Mouse (Mus musculus): Measurements from ENCODE around the gene Edc4. TPM values are rescaled to one million over a fixed set of nuclear protein-coding genes. Genes with fewer than 3 reads are reported as not detected.

The Edc4 gene
- polyA plus RNA-seq, 1 experiment from 2014 or later = 41.8 TPM

DNA sequence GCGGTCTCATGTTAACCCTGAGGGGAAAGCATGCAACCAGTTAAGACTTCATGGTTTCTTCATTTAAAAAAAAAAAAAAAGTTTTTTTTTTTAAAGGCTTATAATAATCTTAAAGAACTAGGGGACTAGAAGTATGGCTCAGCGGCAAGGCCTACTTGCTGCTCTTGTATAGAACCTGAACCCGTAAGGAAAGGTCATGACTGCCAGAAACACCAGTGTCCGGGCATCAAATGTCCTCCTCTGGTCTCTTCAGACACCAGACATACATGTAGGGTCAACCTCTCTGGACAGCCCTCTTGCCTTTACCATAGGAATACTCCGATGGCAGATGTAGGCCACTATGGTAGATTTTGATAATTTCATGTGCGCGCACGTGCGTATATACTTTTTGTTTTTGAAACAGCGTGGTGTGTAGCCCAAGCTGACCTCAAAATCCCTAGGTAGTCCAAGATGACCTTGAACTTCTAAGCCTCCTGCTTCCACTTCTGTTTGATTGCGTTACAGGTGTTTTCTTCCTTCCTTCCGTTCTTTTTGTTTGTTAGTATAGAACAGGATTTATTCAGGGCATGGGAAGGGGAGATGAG is 28.4 kb upstream of the Edc4 start:
- H3K9ac ChIP-seq (ENCODE audit: low read length) = no peak overlapping the region
- H3K27me3 ChIP-seq (ENCODE audit: control insufficient read depth, insufficient read depth, low read length) = no peaks in the 10 kb centered on the region
- H3K9me3 ChIP-seq (replicated peaks; ENCODE audit: control insufficient read depth, low read length) = no peaks in the 10 kb centered on the region
- H3K4me1 ChIP-seq (ENCODE audit: control insufficient read depth, insufficient read depth, low read length) = peaks cover 19% of the 10 kb centered on the region
- no peak overlapping the region for H3K4me2 ChIP-seq (ENCODE audit: low read depth, low read length)
- ATAC-seq (ENCODE audit: insufficient read depth, low FRiP score) = no peak
- 79% methylated on average over 12 of the region's 12 CpGs for WGBS
- 0 out of 2 replicates have a peak, but pooled peaks cover 7% of the 10 kb centered on the region for H3K36me3 ChIP-seq (ENCODE audit: control insufficient read depth, insufficient read depth, low read length)
- H3K27ac ChIP-seq (ENCODE audit: low read length) = no peak overlapping the region
- H3K4me3 ChIP-seq (replicated peaks; ENCODE audit: low read length) = peak overlapping the region; percentile 94

DNA sequence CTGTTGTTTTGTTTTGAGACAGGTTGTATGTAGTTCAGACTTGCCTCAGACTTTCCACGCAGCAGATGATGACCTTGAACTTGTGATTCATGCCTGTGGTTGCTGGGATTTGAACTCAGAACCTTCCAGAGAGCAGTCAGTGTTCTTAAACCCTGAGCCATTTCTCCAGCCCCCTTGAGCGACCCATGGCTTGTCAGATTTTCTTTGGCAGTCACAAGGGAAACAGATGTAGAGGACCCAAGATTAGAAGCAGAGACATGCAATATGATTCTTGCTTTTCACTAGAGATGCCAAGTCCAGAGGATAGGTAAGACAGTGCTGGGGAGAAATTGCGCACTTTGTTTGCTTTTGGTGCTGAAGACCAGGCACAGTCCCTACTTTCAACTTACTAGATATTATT is 27.5 kb upstream of the Edc4 start, which contains the start of gene Cenpt:
Gene Cenpt (minus strand): TSS at position 101 of the 400 bp plus-strand sequence.
- H3K4me2 ChIP-seq (ENCODE audit: low read depth, low read length) = no peak within 1 kb of the TSS
- no peaks in the 10 kb centered on the region for H3K9me3 ChIP-seq (replicated peaks; ENCODE audit: control insufficient read depth, low read length)
- H3K27ac ChIP-seq (ENCODE audit: low read length) = no peak within 1 kb of the TSS
- 96% methylated on average over 3 of the region's 3 CpGs for WGBS
- H3K4me3 ChIP-seq (replicated peaks; ENCODE audit: low read length) = no peak within 1 kb of the TSS
- H3K4me1 ChIP-seq (ENCODE audit: control insufficient read depth, insufficient read depth, low read length) = peaks cover 21% of the 10 kb centered on the region
- no peak within 1 kb of the TSS for H3K9ac ChIP-seq (ENCODE audit: low read length)
- H3K36me3 ChIP-seq (ENCODE audit: control insufficient read depth, insufficient read depth, low read length) = 0 out of 2 replicates have a peak, but pooled peaks cover 7% of the 10 kb centered on the region
- ATAC-seq (ENCODE audit: insufficient read depth, low FRiP score) = no peak
- no peaks in the 10 kb centered on the region for H3K27me3 ChIP-seq (ENCODE audit: control insufficient read depth, insufficient read depth, low read length)

DNA sequence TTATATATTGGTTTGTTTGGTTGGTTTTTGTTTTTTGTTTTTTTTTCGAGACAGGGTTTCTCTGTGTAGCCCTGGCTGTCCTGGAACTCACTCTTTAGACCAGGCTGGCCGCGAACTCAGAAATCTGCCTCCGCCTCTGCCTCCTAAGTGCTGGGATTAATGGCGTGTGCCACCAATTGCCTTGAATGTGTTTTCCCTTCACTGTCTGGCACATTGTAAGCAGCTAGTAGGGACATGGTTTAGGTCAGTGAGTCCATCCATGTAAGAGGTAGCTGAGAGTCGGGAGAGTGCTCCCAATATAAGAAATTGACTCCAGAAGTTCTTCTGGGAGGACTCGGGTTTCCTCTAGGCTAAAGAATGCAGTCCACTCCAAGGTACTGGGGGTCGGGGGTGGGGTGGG is 26.4 kb upstream of the Edc4 start:
- H3K4me3 ChIP-seq (replicated peaks; ENCODE audit: low read length) = peak overlapping the region; percentile 84
- ATAC-seq (ENCODE audit: insufficient read depth, low FRiP score) = no peak
- 24% methylated on average over 8 of the region's 8 CpGs for WGBS
- H3K4me1 ChIP-seq (ENCODE audit: control insufficient read depth, insufficient read depth, low read length) = peaks cover 27% of the 10 kb centered on the region
- no peak overlapping the region; the same call in 1 of the 2 replicates for H3K27ac ChIP-seq (ENCODE audit: low read length)
- H3K4me2 ChIP-seq (ENCODE audit: low read depth, low read length) = peak overlapping the region; percentile 38
- H3K9ac ChIP-seq (ENCODE audit: low read length) = peak overlapping the region; percentile 93
- H3K9me3 ChIP-seq (replicated peaks; ENCODE audit: control insufficient read depth, low read length) = no peaks in the 10 kb centered on the region
- no peaks in the 10 kb centered on the region for H3K36me3 ChIP-seq (ENCODE audit: control insufficient read depth, insufficient read depth, low read length)
- H3K27me3 ChIP-seq (ENCODE audit: control insufficient read depth, insufficient read depth, low read length) = no peaks in the 10 kb centered on the region

DNA sequence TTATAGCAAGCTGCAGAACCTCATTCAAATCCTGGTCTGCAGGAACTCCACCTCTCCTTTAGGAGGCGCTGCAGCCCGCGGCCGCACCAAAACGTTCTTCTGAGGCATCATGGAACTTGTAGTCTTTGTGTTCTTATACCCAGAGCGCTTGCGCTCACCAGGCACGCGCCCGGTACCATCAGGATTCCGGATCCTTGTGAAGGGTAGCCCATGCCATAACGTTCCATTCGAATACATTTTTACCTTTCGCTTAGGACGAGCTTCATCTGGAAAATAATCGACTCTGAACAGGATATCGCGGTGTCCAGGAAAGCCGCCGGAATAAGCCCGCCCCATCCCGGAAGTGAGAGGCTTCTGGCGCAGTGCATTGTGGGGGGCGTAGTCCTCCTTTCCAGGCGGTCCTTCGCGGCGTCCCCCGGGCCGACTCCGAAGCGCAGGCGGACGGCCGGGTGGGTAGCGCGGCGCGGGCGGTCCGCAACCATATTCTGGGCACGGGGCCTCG is 25.9 kb upstream of the Edc4 start, which contains the start of gene Thap11:
Gene Thap11 (plus strand): TSS at position 418 of the 502 bp plus-strand sequence.
- peak; percentile 92 for ATAC-seq (ENCODE audit: insufficient read depth, low FRiP score)
- Histone ChIP-seq H3K4me2 (ENCODE audit: low read depth, low read length) (peak within 1 kb of the TSS; percentile 87), H3K9me3 (replicated peaks; ENCODE audit: control insufficient read depth, low read length) (no peaks in the 10 kb centered on the region), H3K36me3 (ENCODE audit: control insufficient read depth, insufficient read depth, low read length) (no peaks in the 10 kb centered on the region), H3K4me3 (replicated peaks; ENCODE audit: low read length) (peak within 1 kb of the TSS; percentile 84), H3K27ac (ENCODE audit: low read length) (peak within 1 kb of the TSS; percentile 86), H3K9ac (ENCODE audit: low read length) (peak within 1 kb of the TSS; percentile 93), H3K4me1 (ENCODE audit: control insufficient read depth, insufficient read depth, low read length) (peaks cover 32% of the 10 kb centered on the region), H3K27me3 (ENCODE audit: control insufficient read depth, insufficient read depth, low read length) (no peaks in the 10 kb centered on the region)
- under 1% methylated on average over 43 of the region's 43 CpGs for WGBS

DNA sequence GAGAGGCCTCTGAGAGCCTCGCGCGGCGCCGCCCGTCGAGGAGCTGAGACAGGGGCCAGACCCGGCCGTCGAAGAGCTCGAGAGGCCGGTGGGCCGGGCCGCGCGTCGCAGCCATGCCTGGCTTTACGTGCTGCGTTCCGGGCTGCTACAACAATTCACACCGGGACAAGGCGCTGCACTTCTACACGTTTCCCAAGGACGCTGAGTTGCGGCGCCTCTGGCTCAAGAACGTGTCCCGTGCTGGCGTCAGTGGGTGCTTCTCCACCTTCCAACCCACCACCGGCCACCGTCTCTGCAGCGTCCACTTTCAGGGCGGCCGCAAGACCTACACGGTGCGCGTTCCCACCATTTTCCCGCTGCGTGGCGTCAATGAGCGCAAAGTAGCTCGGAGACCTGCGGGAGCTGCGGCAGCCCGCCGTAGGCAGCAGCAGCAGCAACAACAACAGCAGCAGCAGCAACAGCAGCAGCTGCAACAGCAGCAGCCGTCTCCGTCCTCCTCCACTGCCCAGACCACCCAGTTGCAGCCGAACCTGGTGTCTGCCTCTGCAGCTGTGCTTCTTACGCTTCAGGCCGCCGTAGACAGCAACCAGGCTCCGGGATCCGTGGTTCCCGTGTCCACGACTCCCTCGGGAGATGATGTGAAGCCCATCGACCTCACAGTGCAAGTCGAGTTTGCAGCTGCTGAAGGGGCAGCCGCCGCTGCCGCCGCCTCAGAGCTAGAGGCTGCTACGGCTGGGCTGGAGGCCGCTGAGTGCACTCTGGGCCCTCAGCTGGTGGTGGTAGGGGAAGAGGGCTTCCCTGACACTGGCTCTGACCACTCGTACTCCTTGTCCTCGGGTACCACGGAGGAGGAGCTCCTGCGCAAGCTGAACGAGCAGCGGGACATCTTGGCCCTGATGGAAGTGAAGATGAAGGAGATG is 25.2 kb upstream of the Edc4 start:
- under 1% methylated on average over 71 of the region's 71 CpGs for WGBS
- Histone ChIP-seq H3K27me3 (ENCODE audit: control insufficient read depth, insufficient read depth, low read length) (no peaks in the 10 kb centered on the region), H3K9me3 (replicated peaks; ENCODE audit: control insufficient read depth, low read length) (no peaks in the 10 kb centered on the region), H3K27ac (ENCODE audit: low read length) (peak overlapping the region; percentile 86), H3K4me2 (ENCODE audit: low read depth, low read length) (peak overlapping the region; percentile 87), H3K4me1 (ENCODE audit: control insufficient read depth, insufficient read depth, low read length) (peaks cover 33% of the 10 kb centered on the region), H3K36me3 (ENCODE audit: control insufficient read depth, insufficient read depth, low read length) (no peaks in the 10 kb centered on the region), H3K4me3 (replicated peaks; ENCODE audit: low read length) (peak overlapping the region; percentile 84), H3K9ac (ENCODE audit: low read length) (peak overlapping the region; percentile 93)
- ATAC-seq (ENCODE audit: insufficient read depth, low FRiP score) = 0 out of 2 replicates have a peak, but pooled peaks have one; percentile 38

DNA sequence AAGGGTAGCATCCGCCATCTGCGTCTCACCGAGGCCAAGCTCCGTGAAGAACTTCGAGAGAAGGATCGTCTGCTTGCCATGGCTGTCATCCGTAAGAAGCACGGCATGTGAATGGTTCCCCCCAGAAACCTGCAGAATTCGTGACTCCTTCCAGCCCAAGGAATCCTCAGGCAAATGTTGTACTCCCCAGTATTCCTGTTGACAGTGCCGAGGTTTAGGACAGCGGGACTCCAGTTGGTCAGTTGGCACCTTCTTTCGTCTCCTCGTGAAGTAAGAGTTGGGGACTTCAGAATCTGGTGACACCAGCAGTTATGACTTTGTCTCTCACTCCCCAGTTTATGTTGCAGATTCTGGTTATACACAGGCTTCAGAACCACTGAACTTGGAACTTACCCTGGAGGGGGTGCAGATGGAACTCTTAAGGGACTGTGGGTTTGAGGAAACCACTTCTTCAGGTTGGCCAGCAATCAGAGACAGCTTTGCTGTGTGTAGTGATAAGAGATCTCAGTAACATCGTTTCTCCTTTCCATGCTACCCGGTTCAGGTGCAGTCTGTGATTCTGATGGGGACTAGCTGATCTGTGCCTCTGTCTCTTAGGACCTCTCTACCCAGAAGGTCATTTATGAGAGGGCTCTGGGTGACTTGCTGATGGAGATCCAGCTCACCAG is 24.4 kb upstream of the Edc4 start:
- H3K4me1 ChIP-seq (ENCODE audit: control insufficient read depth, insufficient read depth, low read length) = peaks cover 31% of the 10 kb centered on the region
- no peaks in the 10 kb centered on the region for H3K9me3 ChIP-seq (replicated peaks; ENCODE audit: control insufficient read depth, low read length)
- H3K36me3 ChIP-seq (ENCODE audit: control insufficient read depth, insufficient read depth, low read length) = no peaks in the 10 kb centered on the region
- peak overlapping the region; percentile 84 for H3K4me3 ChIP-seq (replicated peaks; ENCODE audit: low read length)
- 12% methylated on average over 15 of the region's 15 CpGs for WGBS
- peak overlapping the region; percentile 86 for H3K27ac ChIP-seq (ENCODE audit: low read length)
- peak overlapping the region; percentile 87 for H3K4me2 ChIP-seq (ENCODE audit: low read depth, low read length)
- H3K27me3 ChIP-seq (ENCODE audit: control insufficient read depth, insufficient read depth, low read length) = no peaks in the 10 kb centered on the region
- H3K9ac ChIP-seq (ENCODE audit: low read length) = peak overlapping the region; percentile 93
- no peak for ATAC-seq (ENCODE audit: insufficient read depth, low FRiP score)

DNA sequence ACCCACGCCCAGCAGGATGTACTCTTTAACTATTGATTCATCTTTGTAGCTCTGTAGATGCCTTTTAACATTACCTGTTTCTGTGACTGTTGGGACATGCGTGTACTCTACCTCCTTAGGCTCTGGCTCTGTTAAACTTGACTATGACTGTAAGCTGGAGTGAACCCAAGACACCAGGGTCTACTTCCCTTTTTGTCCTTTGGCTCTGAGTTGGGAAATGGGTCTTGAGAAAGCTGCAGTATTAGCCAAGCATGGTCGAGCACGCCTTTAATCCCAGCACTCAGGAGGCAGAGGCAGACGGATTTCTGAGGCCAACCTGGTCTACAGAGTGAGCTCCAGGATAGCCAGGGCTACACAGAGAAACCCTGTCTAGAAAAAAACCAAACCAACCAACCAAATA is 22.2 kb upstream of the Edc4 start:
- H3K36me3 ChIP-seq (ENCODE audit: control insufficient read depth, insufficient read depth, low read length) = no peaks in the 10 kb centered on the region
- 82% methylated on average over 5 of the region's 5 CpGs for WGBS
- no peak overlapping the region for H3K4me3 ChIP-seq (replicated peaks; ENCODE audit: low read length)
- H3K27me3 ChIP-seq (ENCODE audit: control insufficient read depth, insufficient read depth, low read length) = no peaks in the 10 kb centered on the region
- no peak for ATAC-seq (ENCODE audit: insufficient read depth, low FRiP score)
- no peaks in the 10 kb centered on the region for H3K9me3 ChIP-seq (replicated peaks; ENCODE audit: control insufficient read depth, low read length)
- peaks cover 45% of the 10 kb centered on the region for H3K4me1 ChIP-seq (ENCODE audit: control insufficient read depth, insufficient read depth, low read length)
- peak overlapping the region; percentile 93; the same call in 1 of the 2 replicates for H3K27ac ChIP-seq (ENCODE audit: low read length)
- no peak overlapping the region for H3K9ac ChIP-seq (ENCODE audit: low read length)
- no peak overlapping the region for H3K4me2 ChIP-seq (ENCODE audit: low read depth, low read length)

DNA sequence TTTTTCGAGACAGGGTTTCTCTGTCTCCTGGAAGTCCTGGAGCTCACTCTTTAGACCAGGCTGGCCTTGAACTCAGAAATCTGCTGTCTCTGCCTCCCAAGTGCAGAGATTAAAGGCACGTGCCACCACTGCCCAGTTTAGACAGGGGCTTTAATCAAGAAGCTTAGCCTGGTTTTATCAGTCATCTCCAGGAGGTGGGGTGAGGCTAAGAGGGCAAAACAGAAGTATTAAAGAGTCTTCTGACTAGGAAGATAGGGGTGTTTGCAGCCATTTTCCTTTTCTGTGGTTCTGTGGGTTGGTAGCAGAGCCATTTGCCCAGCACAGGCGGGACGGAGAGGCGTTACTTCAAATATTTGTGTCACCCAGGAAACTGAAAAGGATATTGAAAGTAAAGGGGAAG is 21.4 kb upstream of the Edc4 start:
- no peaks in the 10 kb centered on the region for H3K27me3 ChIP-seq (ENCODE audit: control insufficient read depth, insufficient read depth, low read length)
- no peak overlapping the region for H3K9ac ChIP-seq (ENCODE audit: low read length)
- no peaks in the 10 kb centered on the region for H3K36me3 ChIP-seq (ENCODE audit: control insufficient read depth, insufficient read depth, low read length)
- peaks cover 45% of the 10 kb centered on the region for H3K4me1 ChIP-seq (ENCODE audit: control insufficient read depth, insufficient read depth, low read length)
- H3K9me3 ChIP-seq (replicated peaks; ENCODE audit: control insufficient read depth, low read length) = no peaks in the 10 kb centered on the region
- 45% methylated on average over 5 of the region's 5 CpGs for WGBS
- H3K27ac ChIP-seq (ENCODE audit: low read length) = peak overlapping the region; percentile 93
- H3K4me2 ChIP-seq (ENCODE audit: low read depth, low read length) = peak overlapping the region; percentile 59
- H3K4me3 ChIP-seq (replicated peaks; ENCODE audit: low read length) = peak overlapping the region; percentile 98; the same call in 1 of the 2 replicates
- no peak for ATAC-seq (ENCODE audit: insufficient read depth, low FRiP score)

Data from stomach, embryonic 16.5 days (tissue).